Mouse (Mus musculus): ENCODE results near the gene Zfp850. TPM values are rescaled to one million over a fixed set of nuclear protein-coding genes. Genes with fewer than 3 reads are reported as not detected.
"Not testable (repeated sequence)": the region's sequence is repeated elsewhere in the genome, so short reads cannot be mapped to it uniquely, and the experiment has no call there.

Gene Zfp850
- 0.38 and 2.3 TPM in 2 replicates for total RNA-seq (2015; ENCODE audit: low replicate concordance)
- total RNA-seq (2017; ENCODE audit: low replicate concordance): 0.43 and 0.84 TPM in 2 replicates

- peak; percentile 65 for ATAC-seq (replicated peaks; ENCODE audit: low FRiP score, poor library complexity, severe bottlenecking)
These were observed at the start of gene Zfp850 for GRCm38 (mm10) chr7:28013549-28014444. Gene Zfp850, minus strand, starts transcription at chr7:28014115.

- ATAC-seq (replicated peaks; ENCODE audit: low FRiP score, poor library complexity, severe bottlenecking): no peak
These were observed 46.1 kb upstream of the Zfp850 start for GRCm38 (mm10) chr7:28059972-28060371.

GRCm38 (mm10) chr7:28053046-28053930, 39.4 kb upstream of the Zfp850 start:
- ATAC-seq (replicated peaks; ENCODE audit: low FRiP score, poor library complexity, severe bottlenecking): no peak

- ATAC-seq (replicated peaks; ENCODE audit: low FRiP score, poor library complexity, severe bottlenecking): no peak
These were observed 36.7 kb upstream of the Zfp850 start for GRCm38 (mm10) chr7:28050584-28050983.

- ATAC-seq (replicated peaks; ENCODE audit: low FRiP score, poor library complexity, severe bottlenecking): peak; percentile 99
These were observed 35.8 kb upstream of the Zfp850 start, which contains the start of gene Psmc4 for GRCm38 (mm10) chr7:28049476-28050409. Gene Psmc4, minus strand, starts transcription at chr7:28050101.

GRCm38 (mm10) chr7:28044524-28044923, 30.6 kb upstream of the Zfp850 start:
- ATAC-seq (replicated peaks; ENCODE audit: low FRiP score, poor library complexity, severe bottlenecking): no peak

GRCm38 (mm10) chr7:28014445-28014810, 513 bp upstream of the Zfp850 start:
- no peak for ATAC-seq (replicated peaks; ENCODE audit: low FRiP score, poor library complexity, severe bottlenecking)

GRCm38 (mm10) chr7:28010271-28010670, 3.6 kb downstream of the Zfp850 start:
- ATAC-seq (replicated peaks; ENCODE audit: low FRiP score, poor library complexity, severe bottlenecking): no peak

- ATAC-seq (replicated peaks; ENCODE audit: low FRiP score, poor library complexity, severe bottlenecking): no peak
These were observed 31.7 kb downstream of the Zfp850 start for GRCm38 (mm10) chr7:27982197-27982596.

GRCm38 (mm10) chr7:27978683-27979528, 35.0 kb downstream of the Zfp850 start, which contains the start of gene Zfp780b:
Gene Zfp780b, minus strand, starts transcription at chr7:27979171.
- ATAC-seq (replicated peaks; ENCODE audit: low FRiP score, poor library complexity, severe bottlenecking): peak; percentile 98

- peak; percentile 73 for ATAC-seq (replicated peaks; ENCODE audit: low FRiP score, poor library complexity, severe bottlenecking)
These were observed 64.5 kb downstream of the Zfp850 start for GRCm38 (mm10) chr7:27949451-27949850.

- not testable (repeated sequence) for ATAC-seq (replicated peaks; ENCODE audit: low FRiP score, poor library complexity, severe bottlenecking)
These were observed 72.0 kb downstream of the Zfp850 start for GRCm38 (mm10) chr7:27941869-27942268.

Other genes with a start within 250 kb of the Zfp850 start
- 1.5 and 6.7 TPM in 2 replicates for gene Zfp626, start 206.9 kb downstream of the Zfp850 start, total RNA-seq (2015; ENCODE audit: low replicate concordance)
- gene Zfp626, start 206.9 kb downstream of the Zfp850 start, total RNA-seq (2017; ENCODE audit: low replicate concordance): 0.68 and 2.8 TPM in 2 replicates
- 0.63 and 1.9 TPM in 2 replicates for gene Zfp59, start 175.5 kb downstream of the Zfp850 start, total RNA-seq (2015; ENCODE audit: low replicate concordance)
- 2.0 and 2.4 TPM in 2 replicates for gene Zfp59, start 175.5 kb downstream of the Zfp850 start, total RNA-seq (2017; ENCODE audit: low replicate concordance)
- gene Zfp607a, start 156.6 kb downstream of the Zfp850 start, total RNA-seq (2015; ENCODE audit: low replicate concordance): 0.58 and 1.0 TPM in 2 replicates
- gene Zfp607a, start 156.6 kb downstream of the Zfp850 start, total RNA-seq (2017; ENCODE audit: low replicate concordance): 1.1 and 2.6 TPM in 2 replicates
- 3.3 TPM in 1 of 2 replicates, not detected in the other for gene Zfp974, start 84.7 kb downstream of the Zfp850 start, total RNA-seq (2015; ENCODE audit: low replicate concordance)
- gene Zfp974, start 84.7 kb downstream of the Zfp850 start, total RNA-seq (2017; ENCODE audit: low replicate concordance): 0.14 TPM in 1 of 2 replicates, not detected in the other
- 3.1 and 3.8 TPM in 2 replicates for gene Zfp780b, start 34.9 kb downstream of the Zfp850 start, total RNA-seq (2015; ENCODE audit: low replicate concordance)
- 3.2 and 3.6 TPM in 2 replicates for gene Zfp780b, start 34.9 kb downstream of the Zfp850 start, total RNA-seq (2017; ENCODE audit: low replicate concordance)
- gene Psmc4, start 36.0 kb upstream of the Zfp850 start, total RNA-seq (2015; ENCODE audit: low replicate concordance): 42.7 and 43.7 TPM in 2 replicates
- gene Psmc4, start 36.0 kb upstream of the Zfp850 start, total RNA-seq (2017; ENCODE audit: low replicate concordance): 36.5 and 39.1 TPM in 2 replicates
- not detected in 2 replicates for gene Fcgbp, start 57.1 kb upstream of the Zfp850 start, total RNA-seq (2015; ENCODE audit: low replicate concordance)
- not detected in 2 replicates for gene Fcgbp, start 57.1 kb upstream of the Zfp850 start, total RNA-seq (2017; ENCODE audit: low replicate concordance)
- not detected in 2 replicates for gene 9530053A07Rik, start 115.4 kb upstream of the Zfp850 start, total RNA-seq (2015; ENCODE audit: low replicate concordance)
- gene 9530053A07Rik, start 115.4 kb upstream of the Zfp850 start, total RNA-seq (2017; ENCODE audit: low replicate concordance): 0.28 TPM in 1 of 2 replicates, not detected in the other
- 12.5 and 30.1 TPM in 2 replicates for gene Fbl, start 155.6 kb upstream of the Zfp850 start, total RNA-seq (2015; ENCODE audit: low replicate concordance)
- 22.2 and 30.7 TPM in 2 replicates for gene Fbl, start 155.6 kb upstream of the Zfp850 start, total RNA-seq (2017; ENCODE audit: low replicate concordance)
- gene Dyrk1b, start 165.4 kb upstream of the Zfp850 start, total RNA-seq (2015; ENCODE audit: low replicate concordance): 2.1 and 4.6 TPM in 2 replicates
- 6.4 and 6.6 TPM in 2 replicates for gene Dyrk1b, start 165.4 kb upstream of the Zfp850 start, total RNA-seq (2017; ENCODE audit: low replicate concordance)

Data from erythroblast, adult 5-6 weeks (primary cell).